Mouse (Mus musculus) T-helper 17 cell (primary cell): ENCODE data around the gene Pkib.

Experiments used
- in situ Hi-C, 2 experiments: fragments of 300-600 bp; cut with MboI, MseI; formaldehyde crosslinking; loops; 1 replicate in 1 of 2; 2 replicates in 1 of 2; pipeline ENCODE4 v1.15.1; 2025; ENCODE audit warnings: high pct_unique_total_duplicates in 2 of 2

The Pkib gene

DNA sequence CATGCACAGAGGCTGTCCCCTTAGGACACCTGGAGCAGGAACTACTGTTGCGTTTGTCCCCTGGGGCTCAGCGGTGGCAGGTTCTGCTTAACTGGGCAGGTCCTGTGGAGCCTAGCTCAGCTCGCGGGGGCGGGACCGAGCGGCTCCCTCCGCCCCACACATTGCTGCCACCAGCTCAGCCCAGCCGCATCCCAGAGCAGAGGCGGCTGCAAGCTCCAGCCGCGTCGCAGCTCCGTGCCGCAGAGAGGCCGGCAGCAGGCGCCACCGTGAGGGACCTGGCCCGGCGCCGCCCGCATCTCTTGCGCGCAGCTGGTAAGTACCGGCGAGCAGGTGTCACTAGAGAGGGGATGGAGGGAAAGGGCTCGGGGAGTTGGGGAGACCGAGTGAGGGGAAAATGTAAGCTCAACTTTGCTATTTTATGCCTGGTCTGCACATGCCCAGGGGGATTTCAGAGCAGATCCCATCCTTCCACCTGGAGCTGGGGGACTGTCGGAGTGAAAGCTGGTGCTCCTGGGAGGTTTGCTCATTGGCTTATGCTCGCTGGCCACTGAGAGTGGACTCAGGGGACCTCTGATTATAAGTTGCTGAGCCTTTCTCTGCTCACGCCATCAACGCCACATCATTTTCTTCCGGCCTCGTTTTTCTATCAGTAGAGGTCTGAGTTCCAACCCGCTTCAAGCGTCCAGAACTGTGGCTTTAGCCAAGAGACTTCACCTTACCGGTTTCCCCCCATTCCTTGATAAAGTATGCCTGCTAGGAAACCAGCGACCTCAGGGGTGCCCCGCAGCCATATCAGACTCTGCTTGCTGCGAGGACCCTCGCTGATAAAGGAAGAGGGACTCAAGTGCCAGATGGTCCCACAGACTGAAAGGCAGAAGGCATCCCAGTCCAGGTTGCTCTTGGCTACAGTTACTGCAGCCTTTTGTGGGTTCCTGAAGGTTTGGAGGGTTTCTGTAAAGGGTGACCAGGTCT, at the start of gene Pkib:
TSS of gene Pkib (plus strand) at position 86 of the 972 bp plus-strand sequence.
- in situ Hi-C loops, result loop anchor here in 1 of 2 experiments (10.0 kb wide), 1 partner anchor 213 kb away; no protein-coding TSS in a partner anchor

DNA sequence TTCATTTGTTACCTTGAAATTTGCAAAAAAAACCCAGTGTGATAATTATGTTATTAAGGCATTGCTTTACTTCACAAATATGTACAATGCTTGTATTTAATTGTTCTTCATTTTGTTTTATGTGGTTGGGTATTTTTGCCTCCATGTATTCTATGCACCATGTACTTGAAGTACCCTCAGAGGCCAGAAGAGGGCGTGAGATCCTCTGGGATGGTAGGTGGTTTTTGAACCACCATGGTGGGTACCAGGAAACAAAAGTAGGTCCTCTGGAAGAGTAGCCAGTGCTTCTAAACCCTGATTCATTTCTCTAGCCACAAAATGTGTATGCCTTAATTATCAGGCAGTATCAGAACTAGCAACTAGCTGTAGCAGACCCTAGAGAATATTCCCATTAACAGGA, 47.9 kb upstream of the Pkib start:
- in situ Hi-C loops, result loop anchor here in 1 of 2 experiments (25.0 kb wide), 1 partner anchor 628 kb away; the partner anchor contains the start of gene AW822073

DNA sequence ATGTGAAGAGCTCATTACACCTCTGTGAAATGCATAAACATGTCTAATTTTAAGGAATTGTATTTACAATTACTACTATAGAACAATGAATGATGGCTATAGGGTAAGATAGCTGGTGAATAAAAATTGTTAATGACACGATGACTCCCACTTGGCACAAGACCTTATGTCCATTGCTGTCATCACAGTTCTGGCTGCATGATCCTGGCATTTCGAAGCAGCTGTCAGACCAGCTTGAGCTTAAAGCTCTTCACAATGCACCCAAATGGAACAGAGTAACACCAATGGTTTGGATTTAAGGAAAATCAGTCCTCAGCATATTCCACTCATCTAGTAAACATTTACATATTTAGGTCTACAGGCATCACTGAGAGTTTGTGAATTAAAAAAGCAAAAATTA, 37.5 kb upstream of the Pkib start:
- in situ Hi-C loops, result loop anchor here (10.0 to 25.0 kb wide), 2 partner anchors 611 to 618 kb away; partner anchors contain the start of gene AW822073 (in 1 of the 2)

DNA sequence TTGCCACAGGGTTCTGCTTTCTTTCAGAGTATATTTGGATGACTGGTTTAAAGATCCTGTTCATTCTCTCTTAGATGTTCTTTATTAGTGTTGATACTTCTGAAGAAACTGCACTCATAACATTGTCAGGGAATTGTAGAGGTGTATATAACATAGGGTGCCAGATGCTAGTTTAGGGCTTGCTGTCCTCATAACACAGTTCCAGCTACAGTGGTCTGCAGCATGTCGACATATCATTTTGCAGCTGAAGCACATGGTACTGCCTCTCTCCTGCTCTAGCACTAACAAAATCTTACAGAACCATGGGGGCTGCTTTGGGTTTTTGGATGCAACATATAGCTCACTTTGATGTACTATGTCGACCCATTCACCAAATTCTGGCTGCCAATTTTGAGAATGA, 34.6 kb upstream of the Pkib start:
- in situ Hi-C loops, result loop anchor here (10.0 to 25.0 kb wide), 2 partner anchors 608 to 615 kb away; partner anchors contain the start of gene AW822073 (in 1 of the 2)

DNA sequence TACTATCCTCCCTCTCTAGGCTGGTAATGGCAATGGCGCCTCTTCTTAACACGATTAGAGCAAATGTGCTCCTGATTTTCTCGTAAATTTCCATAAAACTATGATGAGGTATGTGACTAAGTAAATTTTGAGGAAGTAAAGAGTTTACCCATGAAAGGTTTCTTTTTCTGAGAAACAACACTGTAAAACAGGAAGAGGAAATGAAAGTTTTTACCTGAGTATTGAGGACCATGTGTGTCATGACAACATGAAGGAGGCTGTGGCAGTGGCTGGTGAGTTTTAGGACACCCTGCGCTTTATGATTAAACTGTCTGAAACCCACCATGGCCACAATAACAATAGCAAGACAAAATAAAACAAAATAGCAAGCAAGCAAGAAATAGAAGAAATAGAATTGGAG, 28.8 kb upstream of the Pkib start:
- in situ Hi-C loops, result loop anchor here in 1 of 2 experiments (25.0 kb wide), 1 partner anchor 1109 kb away; the partner anchor contains the start of gene Gm17542

DNA sequence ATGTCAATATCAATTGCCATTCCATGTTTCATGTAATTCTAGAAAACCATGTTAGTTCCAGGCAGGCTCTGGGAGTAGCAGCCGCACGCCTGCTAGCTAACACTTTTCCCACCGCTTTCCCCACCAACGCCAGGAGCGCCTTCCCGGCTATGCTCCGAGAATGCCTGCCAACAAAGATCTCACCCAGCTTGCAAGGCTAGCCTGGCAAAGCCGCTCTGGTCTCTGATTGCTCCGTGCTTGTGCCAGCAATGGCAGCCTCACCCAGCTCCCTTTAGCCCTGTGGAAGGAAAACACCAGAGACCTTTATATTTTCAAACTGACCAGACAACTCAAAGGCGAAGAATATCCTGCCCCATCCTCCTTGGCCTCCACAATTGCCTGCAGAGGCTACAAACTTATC, 8.5 kb upstream of the Pkib start:
- in situ Hi-C loops, result loop anchor here in 1 of 2 experiments (5.0 to 25.0 kb wide), 2 partner anchors 104 to 1089 kb away; partner anchors contain the start of gene Gm17542

DNA sequence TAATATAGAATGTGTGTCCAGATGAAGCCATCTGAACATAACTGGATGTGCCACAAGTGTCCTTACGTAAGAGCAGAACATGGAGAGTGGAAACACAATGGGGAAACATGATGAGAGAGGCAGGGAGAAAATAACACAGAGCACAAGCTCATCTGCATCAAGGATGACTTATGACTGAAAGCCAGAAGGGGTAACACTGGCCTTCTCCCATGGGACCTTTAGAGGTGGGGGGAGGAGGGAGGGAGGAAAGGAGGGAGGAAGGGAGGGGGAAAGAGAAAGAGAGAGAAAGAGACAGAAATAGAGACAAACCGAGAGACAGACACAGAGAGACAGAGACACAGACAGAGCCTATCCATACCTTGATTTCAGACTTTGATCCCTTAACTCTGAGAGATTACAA, 4.0 kb upstream of the Pkib start:
- in situ Hi-C loops, result no loop called here

DNA sequence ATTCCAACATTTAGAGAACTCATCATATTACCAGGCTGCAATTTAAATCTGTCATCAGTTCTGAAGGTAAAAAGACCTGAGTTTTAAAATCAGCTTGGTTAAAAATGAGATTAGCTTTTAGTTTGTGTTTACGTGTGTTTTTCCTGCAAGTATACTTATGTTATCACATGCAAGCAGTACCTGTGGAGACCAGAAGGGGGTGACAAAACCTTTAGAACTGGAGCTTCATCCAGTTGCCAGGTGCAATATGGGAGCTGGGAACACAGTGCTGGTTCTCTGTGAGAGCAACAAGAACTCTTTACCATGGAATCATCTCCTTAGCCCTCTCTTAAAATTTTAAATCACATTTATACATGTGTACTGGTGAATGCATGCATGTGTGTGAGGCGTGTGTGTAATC, 1.2 kb upstream of the Pkib start:
- in situ Hi-C loops, result loop anchor here in 1 of 2 experiments (10.0 kb wide), 1 partner anchor 214 kb away; no protein-coding TSS in a partner anchor

DNA sequence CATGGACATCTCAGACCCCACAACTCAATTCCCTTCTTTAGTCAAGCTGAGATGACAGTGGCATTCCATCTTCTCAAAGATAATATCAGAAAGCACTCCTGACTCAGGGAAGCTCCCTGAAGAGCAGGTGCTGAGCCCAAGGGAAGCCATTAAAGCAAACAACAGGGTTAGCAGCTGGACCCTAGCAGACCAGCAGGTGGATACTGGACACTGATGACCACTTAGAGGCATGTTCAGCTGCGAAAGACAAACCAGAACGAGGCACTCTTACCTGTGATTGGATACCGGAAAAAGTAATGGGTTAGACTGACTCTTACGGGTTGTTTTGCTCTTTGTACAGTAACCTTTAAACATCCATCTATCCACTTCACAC, 1.1 kb downstream of the Pkib start:
- in situ Hi-C loops, result loop anchor here in 1 of 2 experiments (10.0 kb wide), 1 partner anchor 212 kb away; no protein-coding TSS in a partner anchor

DNA sequence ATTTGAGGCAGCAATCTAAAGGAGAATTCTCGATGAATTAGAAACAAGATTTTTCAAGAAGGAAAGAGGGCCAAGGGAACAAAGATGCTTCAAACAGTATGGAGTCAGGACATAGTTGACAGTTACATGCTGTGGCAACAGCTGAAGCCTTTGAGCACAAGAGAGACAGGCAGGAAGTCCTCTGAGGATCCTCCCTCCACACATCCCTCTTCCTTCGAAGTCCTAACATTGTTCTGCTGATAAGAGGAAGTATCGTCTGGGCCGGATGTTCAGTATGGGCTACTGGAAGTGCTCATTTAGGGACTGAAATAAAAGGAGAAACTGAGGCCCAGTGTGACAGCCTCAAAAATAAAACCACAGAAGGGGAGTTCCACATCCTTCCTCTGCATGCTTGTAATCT, 5.2 kb downstream of the Pkib start:
- in situ Hi-C loops, result loop anchor here in 1 of 2 experiments (10.0 kb wide), 1 partner anchor 208 kb away; no protein-coding TSS in a partner anchor

DNA sequence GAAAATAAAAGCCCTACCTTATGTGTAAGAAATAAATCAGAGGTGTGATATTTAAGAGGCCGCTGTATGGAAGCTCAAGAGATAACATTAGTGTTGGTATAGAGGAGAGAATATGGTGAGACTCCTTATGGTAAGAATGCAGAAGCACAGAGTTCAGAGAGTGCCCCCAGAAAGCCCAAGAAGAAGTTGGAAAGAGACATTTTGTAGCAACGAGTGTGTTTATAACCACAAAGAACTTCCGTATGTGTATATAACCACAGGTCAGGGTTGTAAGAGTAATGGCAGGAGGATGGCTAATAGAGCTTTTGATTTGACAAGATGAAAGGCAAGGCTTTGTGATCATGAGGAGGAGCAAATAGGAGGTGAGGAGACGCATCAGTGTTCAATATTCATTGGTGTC, 6.5 kb downstream of the Pkib start:
- in situ Hi-C loops, result loop anchor here in 1 of 2 experiments (10.0 kb wide), 1 partner anchor 207 kb away; no protein-coding TSS in a partner anchor

DNA sequence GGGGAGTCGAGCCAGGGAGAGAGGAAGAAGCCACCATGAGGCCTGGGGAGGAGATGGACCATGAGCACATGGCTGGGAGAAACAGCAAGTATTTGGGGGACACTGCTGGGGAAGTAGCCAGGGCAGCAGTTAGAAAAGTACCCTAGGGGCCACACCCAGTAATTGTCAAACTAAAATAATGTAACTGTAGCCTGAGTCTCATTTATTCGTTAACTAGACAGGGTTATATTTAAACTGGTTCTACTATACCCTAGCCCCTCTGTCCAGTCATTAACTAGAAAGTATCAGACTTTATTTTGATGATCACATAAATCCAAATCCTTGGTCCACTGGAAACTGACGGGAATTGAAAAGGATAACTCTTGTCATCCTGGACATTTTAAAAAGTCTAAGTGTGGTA, 7.8 kb downstream of the Pkib start:
- in situ Hi-C loops, result loop anchor here in 1 of 2 experiments (10.0 kb wide), 1 partner anchor 205 kb away; no protein-coding TSS in a partner anchor

DNA sequence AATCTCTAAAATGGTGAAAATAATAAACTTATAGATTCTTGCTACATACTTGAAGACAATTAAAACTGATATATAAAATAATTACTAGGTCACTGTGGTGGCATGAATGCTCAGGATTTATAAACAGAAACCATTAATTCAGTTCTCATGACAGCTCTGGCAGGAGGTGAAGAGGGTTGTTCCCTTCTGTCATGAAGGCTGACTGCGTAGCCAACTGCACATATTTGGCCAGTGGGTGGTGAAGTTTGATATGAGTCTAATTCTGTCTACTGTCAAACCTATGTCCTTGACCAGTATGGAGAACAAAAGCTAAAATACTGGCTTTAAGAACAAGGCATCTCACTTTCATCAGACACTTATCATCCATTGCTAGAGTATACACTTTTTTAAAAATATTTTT, 21.5 kb downstream of the Pkib start:
- in situ Hi-C loops, result loop anchor here in 1 of 2 experiments (10.0 kb wide), 1 partner anchor 1118 kb away; no protein-coding TSS in a partner anchor

DNA sequence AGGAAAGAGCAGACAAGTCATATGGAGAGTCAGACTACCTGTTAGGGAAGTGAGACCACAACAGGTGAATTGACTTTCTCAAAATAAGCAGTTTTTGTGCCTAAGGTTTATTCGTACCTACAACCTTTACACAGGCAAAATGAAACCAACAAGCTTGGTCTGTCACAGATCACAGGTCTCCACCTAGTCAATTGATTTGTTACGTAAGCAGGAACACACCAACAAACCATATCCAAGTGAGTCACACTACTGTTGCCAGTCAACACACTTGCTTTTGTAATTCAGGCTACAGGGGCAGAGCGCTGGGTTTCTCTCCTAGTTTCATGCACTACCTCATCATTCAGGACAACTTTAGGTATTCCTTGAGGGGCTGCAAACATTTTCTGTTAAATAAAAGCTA, 28.7 kb downstream of the Pkib start:
- in situ Hi-C loops, result no loop called here

DNA sequence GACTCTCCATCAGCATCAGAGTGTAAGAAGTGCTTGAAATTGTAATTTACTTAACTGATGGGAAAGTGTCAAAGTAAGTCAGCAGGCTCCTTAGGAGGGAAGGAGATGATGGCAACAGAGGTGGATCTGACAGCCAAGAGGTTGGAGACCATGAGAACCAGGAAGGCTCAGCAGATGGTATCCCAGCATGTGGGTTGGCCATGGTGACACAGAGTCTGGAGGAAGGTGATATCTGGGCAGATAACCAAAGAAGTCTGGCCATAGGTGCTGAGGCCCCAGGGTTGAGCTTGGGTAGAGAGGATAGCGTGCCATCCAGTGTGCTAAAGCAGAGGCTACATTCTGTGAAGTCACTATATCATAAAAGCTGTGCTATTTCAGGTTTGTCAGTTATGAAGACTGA, 32.0 kb downstream of the Pkib start:
- in situ Hi-C loops, result no loop called here

DNA sequence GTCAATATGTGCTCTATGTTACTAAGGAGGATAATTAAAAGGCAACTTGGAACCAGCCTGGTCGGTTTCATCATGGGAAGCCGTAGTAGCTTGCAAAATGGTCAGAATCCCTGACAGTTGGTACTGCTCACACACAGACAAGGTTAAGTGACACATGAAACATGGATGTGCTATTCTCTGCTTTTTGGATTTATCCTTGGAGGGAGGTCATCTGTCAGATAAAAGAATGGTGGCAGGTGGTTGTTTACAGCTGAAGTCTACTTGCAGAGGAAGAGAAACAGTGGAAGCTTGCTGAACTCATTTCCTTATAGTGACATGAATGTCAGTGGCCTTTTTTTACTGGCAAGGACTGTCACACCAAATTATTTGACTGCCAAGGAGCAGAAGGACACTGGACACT, 32.5 kb downstream of the Pkib start:
- in situ Hi-C loops, result no loop called here

DNA sequence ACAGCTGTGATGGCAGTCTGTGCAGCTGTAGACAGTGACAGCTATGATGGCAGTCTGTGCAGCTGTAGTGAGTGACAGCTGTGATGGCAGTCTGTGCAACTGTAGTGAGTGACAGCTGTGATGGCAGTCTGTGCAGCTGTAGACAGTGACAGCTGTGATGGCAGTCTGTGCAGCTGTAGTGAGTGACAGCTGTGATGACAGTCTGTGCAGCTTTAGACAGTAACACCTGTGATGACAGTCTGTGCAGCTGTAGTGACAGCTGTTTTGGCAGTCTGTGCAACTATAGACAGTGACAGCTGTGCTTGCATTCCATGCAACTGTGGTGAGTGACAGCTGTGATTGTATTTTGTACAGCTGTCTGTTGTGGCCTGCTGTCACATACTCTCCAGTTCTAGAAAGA, 44.0 kb downstream of the Pkib start:
- in situ Hi-C loops, result no loop called here

DNA sequence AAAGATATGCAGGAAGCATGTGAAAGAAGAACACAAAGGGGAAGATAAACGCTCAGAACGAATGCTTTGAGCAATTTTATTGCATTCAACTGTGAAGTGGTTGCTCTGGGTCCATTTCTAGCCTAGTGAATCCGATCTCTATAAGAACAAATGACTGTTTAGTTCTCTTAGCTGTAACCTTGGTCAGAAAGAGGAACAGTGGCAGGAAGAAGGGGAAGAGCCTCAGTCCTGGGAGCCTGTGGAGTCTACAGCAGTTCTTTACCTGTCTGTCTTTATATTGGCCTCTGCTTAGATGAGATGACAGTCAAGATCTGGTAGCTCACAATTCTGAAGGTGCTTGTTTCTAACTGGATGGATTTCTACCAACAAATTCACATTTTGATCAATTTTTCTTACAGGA, 56.2 kb downstream of the Pkib start:
- in situ Hi-C loops, result no loop called here

DNA sequence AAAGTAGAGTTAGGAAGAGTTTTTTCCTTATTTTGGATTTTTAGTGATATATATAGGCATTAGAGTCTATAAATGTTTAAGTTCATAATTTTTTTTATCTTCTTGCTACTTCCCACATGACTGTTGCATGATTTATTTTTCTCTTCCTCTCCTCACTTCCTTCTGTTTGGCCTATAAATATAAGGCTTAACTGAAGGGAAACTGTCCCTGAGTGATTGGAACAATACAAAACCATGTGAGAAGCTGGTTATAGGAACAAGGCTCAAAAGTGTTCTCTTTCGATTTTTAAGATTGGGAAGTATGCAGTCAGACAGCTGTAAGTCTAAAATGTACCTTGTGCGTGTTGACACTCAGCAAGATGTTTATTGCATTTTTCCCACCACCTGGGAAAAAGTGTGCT, 58.4 kb downstream of the Pkib start:
- in situ Hi-C loops, result no loop called here

DNA sequence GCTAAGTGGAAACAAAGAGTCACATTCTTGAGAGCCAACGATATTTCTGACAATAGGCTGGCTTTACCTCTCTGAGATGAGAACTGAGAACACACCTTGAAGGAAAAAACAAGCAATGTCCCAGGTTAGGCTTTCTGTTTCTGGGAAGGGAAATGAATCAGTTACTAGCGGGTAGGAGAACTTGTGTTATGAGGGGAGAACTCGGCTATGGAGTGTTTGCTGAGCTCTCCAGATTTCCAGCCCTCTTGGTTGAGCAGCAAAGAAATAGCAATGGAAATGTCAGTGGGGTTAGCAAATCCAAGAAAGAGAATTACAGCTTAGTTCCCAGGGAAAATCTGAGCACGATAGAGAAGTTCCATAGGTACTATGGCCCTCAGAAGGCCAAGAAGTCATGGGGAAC, 70.5 kb downstream of the Pkib start:
- in situ Hi-C loops, result no loop called here

DNA sequence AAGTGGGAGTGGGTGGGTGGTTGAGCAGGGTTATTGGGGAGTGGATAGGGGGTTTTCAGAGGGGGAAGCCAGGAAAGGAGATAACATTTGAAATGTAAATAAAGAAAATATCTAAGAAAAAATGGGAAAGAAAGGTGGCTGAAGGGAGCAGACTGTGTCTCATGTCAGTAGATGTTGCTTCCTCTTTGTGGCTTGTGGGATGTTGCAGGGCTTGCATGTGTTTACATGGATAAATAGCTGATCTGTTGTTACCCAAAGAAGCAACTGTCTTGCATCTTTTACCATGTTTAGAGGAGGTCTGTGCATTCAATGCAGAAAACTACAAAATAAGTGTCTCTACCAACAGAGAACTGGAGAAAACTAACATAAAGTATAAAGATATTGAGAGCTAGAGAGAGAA, 89.3 kb downstream of the Pkib start:
- in situ Hi-C loops, result no loop called here

DNA sequence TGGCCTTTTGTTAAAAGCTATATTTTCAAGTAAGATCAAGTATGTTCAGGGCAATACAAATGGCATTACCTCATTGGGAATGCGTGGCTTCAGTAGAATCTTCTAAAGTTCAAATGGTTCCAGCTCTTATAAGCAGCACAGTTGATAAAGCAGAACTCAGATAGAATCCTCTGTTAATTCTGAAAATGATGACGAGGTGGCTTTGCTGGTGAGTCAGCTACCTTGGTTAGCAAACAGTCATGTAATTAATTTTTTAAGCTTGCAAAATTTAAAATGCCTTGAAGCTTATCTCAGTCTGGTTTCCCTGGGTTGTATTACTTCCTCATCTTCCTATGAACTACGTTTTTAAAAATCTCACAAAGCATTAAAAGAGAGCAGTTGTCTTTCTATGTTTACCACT, 90.6 kb downstream of the Pkib start:
- in situ Hi-C loops, result no loop called here
